Mouse (Mus musculus) fibroblast of lung, adult 2 months (primary cell): ENCODE data around the gene Cd83.

Source experiments
- DNase-seq: peaks from one replicate; pipeline ENCODE4 v3.0.0-alpha.2; 2011; ENCODE audit warnings: low read depth

The Cd83 gene

DNA sequence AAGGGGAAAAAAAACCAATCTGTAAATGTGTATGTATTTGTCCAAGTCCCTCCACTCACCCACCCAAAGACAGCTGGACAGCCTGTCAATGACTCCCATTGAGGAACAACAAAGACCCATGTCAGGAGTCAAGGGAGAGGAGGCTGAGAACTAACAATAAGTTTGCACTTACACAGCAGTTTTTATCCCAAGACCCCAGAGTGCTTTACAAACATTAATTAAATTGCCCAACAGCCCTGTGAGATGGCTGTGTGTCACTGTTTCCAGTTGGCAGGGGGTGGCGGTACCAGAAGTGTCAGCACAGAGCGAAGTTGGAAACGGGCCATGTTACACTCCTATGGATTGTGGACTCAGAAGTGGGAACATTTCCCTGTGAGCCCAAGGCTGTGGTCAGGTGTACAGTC lies 22.7 kb downstream of the Cd83 start:
- DNase-seq = no peak

DNA sequence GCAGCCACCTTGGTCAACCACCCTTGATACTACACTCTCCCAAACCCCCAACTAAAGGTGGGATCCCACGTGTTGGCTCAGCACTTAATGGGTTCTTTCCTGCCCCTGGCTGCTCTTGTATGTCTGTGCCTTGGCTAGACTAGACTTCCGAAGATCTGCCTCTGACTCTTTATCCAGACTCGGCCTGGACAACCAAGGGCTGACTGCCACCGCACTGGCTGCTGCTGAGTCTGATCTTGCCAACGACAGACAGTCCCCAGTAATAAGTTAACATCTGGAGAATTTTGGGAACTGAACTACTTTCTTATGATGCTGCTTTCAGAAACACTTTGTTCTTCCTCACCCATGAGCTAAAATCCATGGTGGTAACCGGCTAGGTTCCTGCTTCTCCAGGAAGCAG lies 26.0 kb downstream of the Cd83 start:
- no peak for DNase-seq

- no peak for DNase-seq
These were observed 27.3 kb downstream of the Cd83 start for GRCm38 (mm10) chr13:43811835-43812234.

- no peak for DNase-seq
These were observed 28.9 kb downstream of the Cd83 start for GRCm38 (mm10) chr13:43813431-43813830.

DNA sequence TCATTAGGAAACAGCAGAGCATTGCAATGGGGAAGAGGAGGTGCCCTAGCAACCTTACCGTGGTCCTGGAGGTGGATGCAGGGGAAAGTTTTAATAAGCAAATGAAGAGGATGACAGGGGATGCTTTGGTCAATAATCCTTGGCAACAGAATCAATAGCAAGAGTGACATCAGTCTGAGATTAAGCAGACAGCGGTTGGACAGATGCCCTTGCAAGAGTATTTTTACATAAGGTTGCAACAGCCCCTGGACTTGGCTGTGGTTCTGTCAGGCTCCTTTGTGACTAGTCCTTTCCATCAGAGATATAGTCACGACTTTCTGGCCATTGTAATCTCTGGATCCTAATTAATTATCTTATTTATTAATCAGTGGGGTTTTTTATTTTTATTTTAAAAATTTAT lies 32.9 kb downstream of the Cd83 start:
- no peak for DNase-seq

- no peak for DNase-seq
These were observed 33.9 kb downstream of the Cd83 start for GRCm38 (mm10) chr13:43818307-43819019.

DNA sequence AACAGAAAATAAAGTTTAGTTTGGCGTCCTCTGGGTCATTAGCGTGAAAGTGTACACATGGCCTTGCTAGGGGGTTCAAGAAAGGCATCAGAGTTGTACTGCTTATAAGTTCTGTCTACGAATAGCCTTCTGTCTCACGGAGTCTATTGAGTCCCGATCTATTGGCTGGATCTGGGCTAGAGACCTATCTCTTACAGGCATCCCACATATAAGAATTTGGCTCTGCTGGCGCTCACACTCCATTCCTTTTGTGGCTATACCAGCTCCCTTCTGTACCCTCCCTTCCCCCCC lies 34.4 kb downstream of the Cd83 start:
- no peak for DNase-seq

DNA sequence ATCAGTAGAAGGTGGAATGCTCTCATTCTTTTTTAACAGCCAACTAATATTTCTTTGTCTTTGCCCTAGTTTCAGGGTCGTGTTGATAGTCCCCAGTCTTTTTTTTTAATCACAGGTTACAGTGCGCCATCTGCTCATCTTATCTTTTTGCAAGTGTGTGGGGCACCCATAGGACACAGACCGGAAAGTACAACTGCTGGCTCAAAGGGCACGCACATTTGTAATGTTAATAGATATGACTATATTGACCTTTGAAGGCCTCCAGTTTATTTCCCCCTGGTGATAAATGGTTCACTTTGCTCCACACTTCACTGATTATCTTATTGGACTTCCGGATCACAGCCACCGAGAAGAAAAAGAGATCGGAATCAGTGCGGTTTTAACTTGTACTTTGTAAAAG lies 35.5 kb downstream of the Cd83 start:
- DNase-seq = no peak

- no peak for DNase-seq
These were observed 37.7 kb downstream of the Cd83 start for GRCm38 (mm10) chr13:43822306-43822705.

- DNase-seq = no peak
These were observed 44.1 kb downstream of the Cd83 start for GRCm38 (mm10) chr13:43828648-43829047.

- no peak for DNase-seq
These were observed 46.5 kb downstream of the Cd83 start for GRCm38 (mm10) chr13:43830892-43831673.

- DNase-seq = no peak
These were observed 48.2 kb downstream of the Cd83 start for GRCm38 (mm10) chr13:43832731-43833130.

GRCm38 (mm10) chr13:43836376-43836775 lies 51.8 kb downstream of the Cd83 start:
- DNase-seq = no peak

DNA sequence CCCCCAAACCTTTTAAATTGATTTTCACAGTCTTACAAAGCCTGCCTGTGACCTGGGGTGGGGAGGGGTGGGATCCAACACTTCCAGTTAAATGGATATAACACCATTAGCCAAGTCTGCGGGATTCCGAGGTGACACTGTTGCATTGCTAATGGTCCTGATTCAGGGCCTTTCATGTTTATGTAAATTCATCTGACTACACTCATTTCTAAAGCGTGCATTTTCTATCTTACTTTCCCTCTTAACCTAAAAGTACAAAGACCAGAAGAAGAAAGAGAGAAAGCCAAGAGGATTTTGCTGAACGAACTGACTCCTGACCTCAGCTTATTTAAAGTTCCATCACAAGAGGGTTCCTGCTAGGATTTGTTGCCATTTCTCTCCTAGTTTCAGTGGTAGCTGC lies 53.2 kb downstream of the Cd83 start:
- no peak for DNase-seq

DNA sequence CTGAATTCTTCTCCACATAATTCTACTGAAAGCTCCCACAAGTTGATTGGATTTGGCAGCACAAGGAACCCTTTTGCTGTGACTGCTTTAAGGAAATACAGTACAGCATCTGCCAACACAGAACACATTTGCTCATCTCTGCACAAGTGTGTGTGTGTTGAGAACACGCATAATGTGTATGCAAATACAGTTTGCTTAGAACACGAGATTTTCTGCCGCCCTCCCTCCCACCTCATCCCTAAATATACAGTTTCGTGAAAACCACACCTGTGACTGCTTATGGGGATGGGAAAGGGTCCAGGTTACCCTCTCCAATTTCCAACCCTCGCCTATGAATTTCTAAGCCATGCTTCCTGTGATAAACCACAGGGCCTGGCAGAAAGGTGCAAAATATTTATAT lies 60.6 kb downstream of the Cd83 start:
- no peak for DNase-seq

GRCm38 (mm10) chr13:43847186-43847585 lies 62.6 kb downstream of the Cd83 start:
- DNase-seq = no peak

DNA sequence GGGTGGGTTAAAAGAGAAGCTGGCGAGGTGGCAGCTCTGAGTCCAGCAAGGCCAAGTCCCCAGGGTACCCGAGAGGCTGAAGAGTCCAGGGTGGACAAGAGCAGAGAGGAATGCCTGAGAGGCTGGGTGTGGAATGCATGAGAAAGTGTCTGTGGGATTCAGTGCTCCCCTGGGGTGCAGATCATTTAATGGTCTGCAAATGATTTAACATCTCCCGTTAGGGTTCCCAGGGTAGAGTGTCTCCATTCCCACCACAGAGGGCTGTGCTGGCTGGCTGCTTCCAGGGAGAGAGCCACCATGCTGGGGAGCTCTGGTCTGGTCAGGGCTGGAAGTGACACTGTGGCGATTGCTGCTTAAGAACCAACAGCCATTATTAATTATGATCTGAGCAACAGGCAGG lies 65.2 kb downstream of the Cd83 start:
- no peak for DNase-seq

DNA sequence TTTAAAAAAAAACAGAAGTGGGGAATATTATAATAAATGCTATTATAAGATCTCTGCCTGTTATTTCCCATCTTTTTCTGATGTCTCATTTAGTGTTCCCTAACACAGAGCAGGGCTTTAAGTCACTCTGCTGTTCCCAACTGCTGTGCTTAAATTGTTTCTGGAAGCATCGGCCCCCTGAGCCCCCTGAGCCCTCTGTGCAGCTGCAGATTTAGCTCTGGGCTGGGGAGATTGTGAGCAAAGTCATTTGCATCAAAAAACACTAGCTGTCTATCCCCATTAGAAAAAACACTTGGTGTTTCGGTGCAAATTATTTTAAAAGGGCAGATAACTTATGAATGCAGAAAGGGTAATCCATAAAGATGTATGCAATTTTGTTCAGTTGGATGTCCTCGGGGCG lies 66.5 kb downstream of the Cd83 start:
- no peak for DNase-seq
